Mouse (Mus musculus) cerebellum, adult 2 months (tissue): Measurements from ENCODE around the gene Plxnb2.

ENCODE experiments used
- CTCF ChIP-seq: fragments of 200-500 bp; IDR thresholded peaks from 2 replicates; pipeline ENCODE4 v1.5.1; 2011; ENCODE audit warnings: low read depth, mild to moderate bottlenecking, control low read depth, low read length, moderate library complexity, borderline replicate concordance; ENCODE audit not compliant: insufficient read depth
- POLR2A ChIP-seq: fragments of 200-500 bp; IDR thresholded peaks from 2 replicates; pipeline ENCODE4 v1.6.1; 2011; ENCODE audit warnings: low read length, control low read depth, borderline replicate concordance; ENCODE audit not compliant: insufficient read depth

- no peak for TF ChIP-seq POLR2A
- no peak for TF ChIP-seq CTCF
Observed at GRCm38 (mm10) chr15:89195261-89195681, 14.7 kb upstream of the Plxnb2 start.
